Mouse (Mus musculus): ENCODE measurements around the gene Znhit3.

DNA sequence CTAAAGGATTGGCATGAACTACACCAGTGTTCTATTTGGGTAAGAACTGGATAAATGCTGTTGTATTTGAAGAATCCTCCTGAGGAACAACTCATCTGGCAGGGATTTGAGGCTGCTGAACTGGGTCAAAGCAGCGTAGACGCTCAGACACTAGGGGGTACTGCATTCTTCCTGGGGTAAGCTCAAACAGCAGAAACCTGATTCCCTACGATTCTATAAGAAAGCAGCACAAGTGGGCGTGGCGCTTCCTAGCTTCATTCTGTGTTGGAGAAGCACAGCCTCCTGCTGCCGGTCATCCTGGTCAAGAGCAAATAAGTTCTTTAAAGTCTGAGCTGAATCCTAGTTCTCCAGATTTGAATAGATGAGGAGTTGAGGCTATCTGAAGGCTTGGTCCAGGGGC, 16.1 kb upstream of the Znhit3 start:
- no peak for TF ChIP-seq TAL1 (IDR thresholded peaks at IDR 0.05; ENCODE audit: low read length)
- TF ChIP-seq GATA1 (IDR thresholded peaks at IDR 0.05; ENCODE audit: low read length): no peak

Data from erythroblast, embryonic 14.5 days (primary cell).